Mouse (Mus musculus) spleen, adult 2 months (tissue): ENCODE measurements around the gene Wnt3a. TPM values are rescaled to one million over a fixed set of nuclear protein-coding genes. Genes with fewer than 3 reads are reported as not detected.

Experiments
- DNase-seq, 2 experiments: peaks; one replicate each; pipeline versions ENCODE4 v3.0.0 to v3.0.0-alpha.2; 2012 to 2021; ENCODE audit warnings: low spot score in 2 of 2, low read depth in 1 of 2
- H3K27ac ChIP-seq: fragments of 200-500 bp; 2 replicates; pipeline ENCODE4 v1.5.1; 2012; ENCODE audit warnings: low read length, inconsistent platforms; ENCODE audit not compliant: insufficient read depth
- H3K27me3 ChIP-seq: fragments of 200-500 bp; 2 replicates; pipeline ENCODE4 v1.6.1; 2012; ENCODE audit warnings: mild to moderate bottlenecking, moderate library complexity, low read length, inconsistent platforms; ENCODE audit not compliant: control insufficient read depth, insufficient read depth
- H3K36me3 ChIP-seq: fragments of 200-500 bp; 2 replicates; pipeline ENCODE4 v1.6.1; 2012; ENCODE audit warnings: mild to moderate bottlenecking, low read length, inconsistent platforms; ENCODE audit not compliant: control insufficient read depth, insufficient read depth
- H3K4me1 ChIP-seq: fragments of 200-500 bp; 2 replicates; pipeline ENCODE4 v1.6.1; 2011; ENCODE audit warnings: inconsistent platforms; ENCODE audit not compliant: control insufficient read depth, insufficient read depth, insufficient read length
- H3K4me3 ChIP-seq: fragments of 200-500 bp; 2 replicates; pipeline ENCODE4 v1.5.1; 2011; ENCODE audit warnings: mild to moderate bottlenecking, inconsistent platforms; ENCODE audit not compliant: insufficient read depth, insufficient read length; ENCODE audit errors: extremely low read depth
- CTCF ChIP-seq: fragments of 200-500 bp; IDR thresholded peaks from 2 replicates; pipeline ENCODE4 v1.5.1; 2011; ENCODE audit warnings: mild to moderate bottlenecking, inconsistent platforms; ENCODE audit not compliant: insufficient read depth, insufficient read length, insufficient replicate concordance; ENCODE audit errors: extremely low read depth
- POLR2A ChIP-seq: fragments of 200-500 bp; IDR thresholded peaks from 2 replicates; pipeline ENCODE4 v1.6.1; 2011; ENCODE audit warnings: low read depth, low read length, inconsistent platforms
- WGBS: fragments of 180-500 bp; shearing (Covaris S2); methylation state at CpG from one replicate; pipeline ENCODE4 v1.1.7; 2018; 5-methylcytosine and 5-hydroxymethylcytosine counted together
- polyA plus RNA-seq: library from polyadenylated mRNA; depleted of rRNA; stranded (reverse); fragments of >200 nt; gene quantifications from 2 replicates; pipeline ENCODE4 v1.2.3, GENCODE M21; 2012

Wnt3a gene
- polyA plus RNA-seq, 1 experiment: not detected

- TF ChIP-seq CTCF (no peak), POLR2A (no peak)
- WGBS: 81% methylated on average over 10 of the region's 10 CpGs
- Histone ChIP-seq H3K27me3 (peaks cover 3% of the 10 kb centered on the region; the same call in 1 of the 2 replicates), H3K4me3 (no peak overlapping the region), H3K36me3 (no peaks in the 10 kb centered on the region), H3K27ac (no peak overlapping the region), H3K4me1 (no peaks in the 10 kb centered on the region)
- DNase-seq: no peak
Measured at GRCm38 (mm10) chr11:59282933-59283332, 7.6 kb downstream of the Wnt3a start.

GRCm38 (mm10) chr11:59282111-59282510 is 8.4 kb downstream of the Wnt3a start:
- no peak for DNase-seq
- Histone ChIP-seq H3K27me3 (peaks cover 1% of the 10 kb centered on the region; the same call in 1 of the 2 replicates), H3K36me3 (no peaks in the 10 kb centered on the region), H3K4me3 (no peak overlapping the region), H3K27ac (no peak overlapping the region), H3K4me1 (no peaks in the 10 kb centered on the region)
- WGBS: 68% methylated on average over 5 of the region's 5 CpGs
- TF ChIP-seq CTCF (no peak), POLR2A (no peak)

- Histone ChIP-seq H3K36me3 (no peaks in the 10 kb centered on the region), H3K4me1 (no peaks in the 10 kb centered on the region), H3K4me3 (no peak overlapping the region), H3K27me3 (no peaks in the 10 kb centered on the region), H3K27ac (no peak overlapping the region)
- 50% methylated on average over 4 of the region's 4 CpGs for WGBS
- DNase-seq: no peak
- TF ChIP-seq CTCF: no peak
- TF ChIP-seq POLR2A: no peak
Measured at GRCm38 (mm10) chr11:59278047-59278446, 12.5 kb downstream of the Wnt3a start.

- WGBS: 36% methylated on average over 2 of the region's 2 CpGs
- H3K4me3 ChIP-seq: no peak overlapping the region
Measured at GRCm38 (mm10) chr11:59276877-59277276, 13.7 kb downstream of the Wnt3a start.

GRCm38 (mm10) chr11:59274184-59274583 is 16.4 kb downstream of the Wnt3a start:
- WGBS: 62% methylated on average over 3 of the region's 3 CpGs
- no peaks in the 10 kb centered on the region for H3K27me3 ChIP-seq
- TF ChIP-seq POLR2A: no peak
- no peak for TF ChIP-seq CTCF
- H3K4me1 ChIP-seq: no peaks in the 10 kb centered on the region
- no peak overlapping the region for H3K27ac ChIP-seq
- no peak for DNase-seq
- H3K36me3 ChIP-seq: no peaks in the 10 kb centered on the region
- no peak overlapping the region for H3K4me3 ChIP-seq

More at GRCm38 (mm10) chr11:59276877-59277276, 13.7 kb downstream of the Wnt3a start:
- Histone ChIP-seq H3K27ac (no peak overlapping the region), H3K36me3 (no peaks in the 10 kb centered on the region), H3K4me1 (no peaks in the 10 kb centered on the region), H3K27me3 (no peaks in the 10 kb centered on the region)
- TF ChIP-seq CTCF (no peak), POLR2A (no peak)
- DNase-seq: no peak

- TF ChIP-seq CTCF (no peak), POLR2A (no peak)
- peaks cover 9% of the 10 kb centered on the region for H3K27me3 ChIP-seq
- no peaks in the 10 kb centered on the region for H3K36me3 ChIP-seq
- H3K4me3 ChIP-seq: no peak overlapping the region
- DNase-seq: no peak
- H3K27ac ChIP-seq: no peak overlapping the region
- H3K4me1 ChIP-seq: no peaks in the 10 kb centered on the region; the same call in 1 of the 2 replicates
- WGBS: 58% methylated on average over 6 of the region's 6 CpGs
Measured at GRCm38 (mm10) chr11:59266727-59267126, 23.8 kb downstream of the Wnt3a start.

- Histone ChIP-seq H3K27ac (no peak overlapping the region), H3K4me3 (no peak overlapping the region), H3K36me3 (no peaks in the 10 kb centered on the region), H3K4me1 (no peaks in the 10 kb centered on the region; the same call in 1 of the 2 replicates), H3K27me3 (peaks cover 9% of the 10 kb centered on the region)
- TF ChIP-seq CTCF: no peak
- TF ChIP-seq POLR2A: no peak
- WGBS: 77% methylated on average over 8 of the region's 8 CpGs
- DNase-seq: no peak
Measured at GRCm38 (mm10) chr11:59265154-59265813, 25.3 kb downstream of the Wnt3a start.
